In genomic region chr14:24491266-24491981, GRCm38 (mm10) we compare ENCODE assay signal across 8 mouse cellular contexts. TPM values are rescaled to one million over a fixed set of nuclear protein-coding genes. Genes with fewer than 3 reads are reported as not detected.
DNase-seq lines count a peak whose midpoint lies in the region; ATAC-seq lines count a peak whose summit lies in the region.

No protein-coding gene starts in this region.

- no peaks in the 10 kb centered on the region for H3K27me3 ChIP-seq in lung, embryonic 15.5 days
- H3K27me3 ChIP-seq in embryonic facial prominence, embryonic 10.5 days (replicated peaks; ENCODE audit: low read depth, poor library complexity, severe bottlenecking): no peaks in the 10 kb centered on the region
- no peaks in the 10 kb centered on the region for H3K27me3 ChIP-seq in intestine, embryonic 15.5 days (replicated peaks)
- no peaks in the 10 kb centered on the region for H3K27me3 ChIP-seq in neural tube, embryonic 15.5 days (replicated peaks)

- WGBS in lung, embryonic 15.5 days: 2% methylated on average over 11 of the region's 11 CpGs
- 6% methylated on average over 11 of the region's 11 CpGs for WGBS in embryonic facial prominence, embryonic 10.5 days
- WGBS in intestine, embryonic 15.5 days: 2% methylated on average over 11 of the region's 11 CpGs
- 4% methylated on average over 11 of the region's 11 CpGs for WGBS in neural tube, embryonic 15.5 days

- H3K4me1 ChIP-seq in lung, embryonic 15.5 days: peaks cover 35% of the 10 kb centered on the region
- peaks cover 36% of the 10 kb centered on the region for H3K4me1 ChIP-seq in embryonic facial prominence, embryonic 10.5 days
- H3K4me1 ChIP-seq in intestine, embryonic 15.5 days (replicated peaks): peaks cover 27% of the 10 kb centered on the region
- H3K4me1 ChIP-seq in neural tube, embryonic 15.5 days: peaks cover 41% of the 10 kb centered on the region

- peak overlapping the region; percentile 67; the same call in 1 of the 2 replicates for H3K27ac ChIP-seq in lung, embryonic 15.5 days
- H3K27ac ChIP-seq in embryonic facial prominence, embryonic 10.5 days (replicated peaks): peak overlapping the region; percentile 96
- peak overlapping the region; percentile 68 for H3K27ac ChIP-seq in intestine, embryonic 15.5 days
- peak overlapping the region; percentile 84 for H3K27ac ChIP-seq in neural tube, embryonic 15.5 days (replicated peaks)

- no peaks in the 10 kb centered on the region for H3K9me3 ChIP-seq in lung, embryonic 15.5 days
- no peaks in the 10 kb centered on the region for H3K9me3 ChIP-seq in embryonic facial prominence, embryonic 10.5 days
- no peaks in the 10 kb centered on the region for H3K9me3 ChIP-seq in intestine, embryonic 15.5 days
- no peaks in the 10 kb centered on the region for H3K9me3 ChIP-seq in neural tube, embryonic 15.5 days (replicated peaks)

- H3K36me3 ChIP-seq in lung, embryonic 15.5 days: peaks cover 44% of the 10 kb centered on the region
- H3K36me3 ChIP-seq in embryonic facial prominence, embryonic 10.5 days (replicated peaks): peaks cover 48% of the 10 kb centered on the region
- peaks cover 30% of the 10 kb centered on the region for H3K36me3 ChIP-seq in intestine, embryonic 15.5 days
- H3K36me3 ChIP-seq in neural tube, embryonic 15.5 days: peaks cover 41% of the 10 kb centered on the region

- DNase-seq in lung, postnatal 10 days: no peak
- no peak for DNase-seq in embryonic facial prominence, embryonic 10.5 days (ENCODE audit: low spot score)
- no peak for DNase-seq in left cerebral cortex, adult 18-20 months (ENCODE audit: low spot score in 2 of 2)
- DNase-seq in cerebellum, postnatal 36 days: no peak

- H3K9ac ChIP-seq in lung, embryonic 15.5 days: peak overlapping the region; percentile 94
- H3K9ac ChIP-seq in intestine, embryonic 15.5 days: peak overlapping the region; percentile 98
- H3K9ac ChIP-seq in neural tube, embryonic 15.5 days (replicated peaks): peak overlapping the region; percentile 83

- ATAC-seq in lung, embryonic 15.5 days (ENCODE audit: borderline replicate concordance, extremely low read depth, low FRiP score, low TSS enrichment): no peak
- no peak for ATAC-seq in intestine, embryonic 15.5 days
- ATAC-seq in neural tube, embryonic 15.5 days (ENCODE audit: low FRiP score): peak; percentile 21; the same call in 1 of the 2 replicates
- no peak for ATAC-seq in megakaryocyte-erythroid progenitor cell, adult 5-6 weeks (replicated peaks; ENCODE audit: low FRiP score, low TSS enrichment, poor library complexity, severe bottlenecking)

- H3K4me3 ChIP-seq in lung, embryonic 15.5 days: peak overlapping the region; percentile 66
- peak overlapping the region; percentile 82 for H3K4me3 ChIP-seq in embryonic facial prominence, embryonic 10.5 days
- H3K4me3 ChIP-seq in intestine, embryonic 15.5 days (replicated peaks): peak overlapping the region; percentile 88
- peak overlapping the region; percentile 70 for H3K4me3 ChIP-seq in neural tube, embryonic 15.5 days (replicated peaks)

- peak overlapping the region; percentile 72 for H3K4me2 ChIP-seq in lung, embryonic 15.5 days
- peak overlapping the region; percentile 71 for H3K4me2 ChIP-seq in intestine, embryonic 15.5 days (replicated peaks)
- H3K4me2 ChIP-seq in neural tube, embryonic 15.5 days: peak overlapping the region; percentile 66

RNA-seq across cellular contexts. Expression of gene Rps24, which starts 4.5 kb away (rescaled TPM):
- 761 and 812 TPM in 2 replicates for polyA plus RNA-seq in lung, embryonic 15.5 days (2015; fragmentation: Nextera tagmentation; extraction: Ambion mirVana)
- polyA plus RNA-seq in embryonic facial prominence, embryonic 10.5 days (2016; fragmentation: Nextera tagmentation; extraction: Ambion mirVana): 1,131 and 1,182 TPM in 2 replicates
- 852 and 1,015 TPM in 2 replicates for polyA plus RNA-seq in intestine, embryonic 15.5 days (2015; fragmentation: Nextera tagmentation; extraction: Ambion mirVana)
- polyA plus RNA-seq in neural tube, embryonic 15.5 days (2015; fragmentation: Nextera tagmentation; extraction: Ambion mirVana): 573 and 590 TPM in 2 replicates
- total RNA-seq in left cerebral cortex, adult 18-20 months (2021): 100 to 1,000 TPM; 776 to 777 TPM
- total RNA-seq in megakaryocyte-erythroid progenitor cell, adult 5-6 weeks (2014; fragmentation: Nextera tagmentation): 4,905 and 5,243 TPM in 2 replicates
- total RNA-seq in megakaryocyte-erythroid progenitor cell, adult 5-6 weeks (2017): 5,044 and 5,586 TPM in 2 replicates

RNA-seq across cellular contexts. Expression of gene Polr3a, which starts 4.6 kb away (rescaled TPM):
- polyA plus RNA-seq in lung, embryonic 15.5 days (2015; fragmentation: Nextera tagmentation; extraction: Ambion mirVana): 17.6 and 18.7 TPM in 2 replicates
- 20.4 and 21.4 TPM in 2 replicates for polyA plus RNA-seq in embryonic facial prominence, embryonic 10.5 days (2016; fragmentation: Nextera tagmentation; extraction: Ambion mirVana)
- 14.0 and 15.4 TPM in 2 replicates for polyA plus RNA-seq in intestine, embryonic 15.5 days (2015; fragmentation: Nextera tagmentation; extraction: Ambion mirVana)
- polyA plus RNA-seq in neural tube, embryonic 15.5 days (2015; fragmentation: Nextera tagmentation; extraction: Ambion mirVana): 16.2 and 17.5 TPM in 2 replicates
- 10 to 100 TPM; 31.7 to 35.0 TPM for total RNA-seq in left cerebral cortex, adult 18-20 months (2021)
- total RNA-seq in megakaryocyte-erythroid progenitor cell, adult 5-6 weeks (2014; fragmentation: Nextera tagmentation): 46.0 and 47.5 TPM in 2 replicates
- total RNA-seq in megakaryocyte-erythroid progenitor cell, adult 5-6 weeks (2017): 11.6 and 14.8 TPM in 2 replicates
